Mouse (Mus musculus): ENCODE measurements around the gene Serpinb9g. TPM values are rescaled to one million over a fixed set of nuclear protein-coding genes. Genes with fewer than 3 reads are reported as not detected.

Serpinb9g gene
- not detected in 4 replicates for total RNA-seq (2023; ENCODE audit: inconsistent age)

DNA sequence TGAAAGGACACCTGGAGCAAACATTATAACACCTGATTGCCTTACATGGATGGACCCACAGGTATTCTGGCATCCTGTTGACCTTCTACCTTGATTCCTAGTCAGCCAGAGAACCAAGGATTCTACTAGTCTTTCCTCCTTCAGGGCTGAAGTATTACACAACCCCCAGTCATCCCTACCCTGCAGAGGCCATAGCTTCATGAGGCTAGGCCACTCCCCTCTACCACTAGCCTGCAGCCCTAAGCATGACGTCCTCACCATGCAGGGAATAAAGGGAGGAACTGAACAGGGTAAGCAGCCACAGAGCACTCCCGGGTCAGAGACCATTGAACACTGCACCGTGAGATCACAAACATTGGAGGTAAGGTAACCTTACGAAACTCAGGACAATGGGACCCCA lies at the start of gene Serpinb9g:
Gene Serpinb9g (plus strand): TSS at position 301 of the 400 bp plus-strand sequence.

Other genes with a start within 250 kb of the Serpinb9g start
- gene Serpinb9e, start 235.2 kb upstream of the Serpinb9g start, total RNA-seq (2023; ENCODE audit: inconsistent age), result not detected in 4 replicates
- gene Serpinb9f, start 160.7 kb upstream of the Serpinb9g start, total RNA-seq (2023; ENCODE audit: inconsistent age), result not detected in 4 replicates
- gene Gm11397, start 89.0 kb upstream of the Serpinb9g start, total RNA-seq (2023; ENCODE audit: inconsistent age), result not detected in 4 replicates
- gene Serpinb6d, start 176.6 kb downstream of the Serpinb9g start, total RNA-seq (2023; ENCODE audit: inconsistent age), result not detected in 4 replicates

Measured in B cell, adult (primary cell).